Mouse (Mus musculus) forebrain, embryonic 11.5 days (tissue): ENCODE results near the gene Pdzd2. TPM values are rescaled to one million over a fixed set of nuclear protein-coding genes. Genes with fewer than 3 reads are reported as not detected.

Experiments
- ATAC-seq: fragments of 200-750 bp; cut with Nextera tagmentation; replicated peaks from 2 replicates; pipeline ENCODE4 v1.8.0; 2017; ENCODE audit warnings: moderate TSS enrichment; ENCODE audit not compliant: low FRiP score
- DNase-seq: peaks from one replicate; pipeline ENCODE4 v3.0.0-alpha.2; 2017; ENCODE audit warnings: low spot score
- H3K27ac ChIP-seq: fragments of 300-500 bp; sonication (generic); 2 replicates; pipeline ENCODE4 v1.5.1; 2014; ENCODE audit warnings: low read depth, low read length
- H3K27me3 ChIP-seq: fragments of 300-500 bp; sonication (generic); 2 replicates; pipeline ENCODE4 v1.6.1; 2014; ENCODE audit warnings: mild to moderate bottlenecking, low read length, mixed read lengths; ENCODE audit not compliant: control insufficient read depth, insufficient read depth
- H3K36me3 ChIP-seq: fragments of 300-500 bp; sonication (generic); 2 replicates; pipeline ENCODE4 v1.6.1; 2014; ENCODE audit warnings: mild to moderate bottlenecking, low read length, moderate library complexity, mixed read lengths; ENCODE audit not compliant: control insufficient read depth, insufficient read depth
- H3K4me1 ChIP-seq: fragments of 300-500 bp; sonication (generic); replicated peaks from 2 replicates; pipeline ENCODE4 v1.6.1; 2014; ENCODE audit warnings: low read length, mixed read lengths; ENCODE audit not compliant: control insufficient read depth, insufficient read depth
- H3K4me2 ChIP-seq: fragments of 300-500 bp; sonication (generic); 2 replicates; pipeline ENCODE4 v1.6.1; 2014; ENCODE audit warnings: low read depth, mild to moderate bottlenecking, low read length, moderate library complexity, mixed read lengths; ENCODE audit not compliant: severe bottlenecking
- H3K4me3 ChIP-seq: fragments of 300-500 bp; sonication (generic); 2 replicates; pipeline ENCODE4 v1.5.1; 2014; ENCODE audit warnings: low read depth, low read length
- H3K9ac ChIP-seq: fragments of 300-500 bp; sonication (generic); 2 replicates; pipeline ENCODE4 v1.6.1; 2014; ENCODE audit warnings: low read length
- H3K9me3 ChIP-seq: fragments of 300-500 bp; sonication (generic); 2 replicates; pipeline ENCODE4 v1.6.1; 2016; ENCODE audit warnings: low read length, mixed read lengths; ENCODE audit not compliant: control insufficient read depth
- WGBS: fragments of 180-500 bp; shearing (Covaris S2); extraction: QIAGEN DNeasy Blood & Tissue Kit; methylation state at CpG from one replicate; pipeline ENCODE4 v1.1.7; 2014; 5-methylcytosine and 5-hydroxymethylcytosine counted together
- polyA plus RNA-seq: library from polyadenylated mRNA; unstranded; fragments of >200 nt; fragmentation: Nextera tagmentation; extraction: Ambion mirVana; gene quantifications from 2 replicates; pipeline ENCODE4 v1.2.1, GENCODE M21; 2014

Pdzd2 gene
- polyA plus RNA-seq, 1 experiment from 2014 or later: 6.0 TPM

DNA sequence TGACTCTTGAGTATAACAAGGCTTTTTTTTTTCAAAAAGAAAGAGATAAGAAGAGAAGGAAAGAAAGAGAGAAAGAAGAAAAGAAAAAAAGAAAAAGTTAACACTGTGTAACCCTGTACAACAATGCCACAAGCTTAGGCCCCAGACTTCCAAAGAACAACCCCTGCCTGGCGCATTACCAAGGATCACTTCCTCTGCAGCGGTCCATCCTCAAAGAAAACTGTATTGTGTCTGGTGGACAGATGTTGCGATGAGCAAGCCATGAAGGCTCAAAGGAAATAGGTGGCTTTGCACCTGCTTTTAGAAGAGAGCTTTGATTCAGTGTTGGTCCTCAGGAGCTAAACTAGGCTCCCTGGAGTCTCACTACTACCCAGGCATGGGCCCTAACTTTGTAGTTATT lies 89.5 kb downstream of the Pdzd2 start:
- Histone ChIP-seq H3K4me2 (no peak overlapping the region), H3K4me1 (0 out of 2 replicates have a peak, but pooled peaks cover 3% of the 10 kb centered on the region), H3K27me3 (no peaks in the 10 kb centered on the region), H3K4me3 (no peak overlapping the region), H3K36me3 (no peaks in the 10 kb centered on the region), H3K9ac (no peak overlapping the region), H3K9me3 (no peaks in the 10 kb centered on the region), H3K27ac (no peak overlapping the region)
- WGBS: 90% methylated on average over 3 of the region's 3 CpGs
- ATAC-seq: no peak
- no peak for DNase-seq

- 87% methylated on average over 3 of the region's 3 CpGs for WGBS
- DNase-seq (no peak), ATAC-seq (no peak)
- Histone ChIP-seq H3K36me3 (no peaks in the 10 kb centered on the region), H3K4me1 (0 out of 2 replicates have a peak, but pooled peaks cover 3% of the 10 kb centered on the region), H3K9ac (no peak overlapping the region), H3K4me3 (no peak overlapping the region), H3K27me3 (no peaks in the 10 kb centered on the region), H3K4me2 (no peak overlapping the region), H3K27ac (no peak overlapping the region), H3K9me3 (no peaks in the 10 kb centered on the region)
Measured at GRCm38 (mm10) chr15:12649674-12650073, 90.0 kb downstream of the Pdzd2 start.

- Histone ChIP-seq H3K9ac (no peak overlapping the region), H3K4me3 (no peak overlapping the region), H3K9me3 (no peaks in the 10 kb centered on the region), H3K4me1 (0 out of 2 replicates have a peak, but pooled peaks cover 3% of the 10 kb centered on the region), H3K27me3 (no peaks in the 10 kb centered on the region), H3K36me3 (no peaks in the 10 kb centered on the region), H3K27ac (no peak overlapping the region), H3K4me2 (no peak overlapping the region)
- no peak for ATAC-seq
- no peak for DNase-seq
- 84% methylated on average over 2 of the region's 2 CpGs for WGBS
Measured at GRCm38 (mm10) chr15:12649131-12649530, 90.6 kb downstream of the Pdzd2 start.

DNA sequence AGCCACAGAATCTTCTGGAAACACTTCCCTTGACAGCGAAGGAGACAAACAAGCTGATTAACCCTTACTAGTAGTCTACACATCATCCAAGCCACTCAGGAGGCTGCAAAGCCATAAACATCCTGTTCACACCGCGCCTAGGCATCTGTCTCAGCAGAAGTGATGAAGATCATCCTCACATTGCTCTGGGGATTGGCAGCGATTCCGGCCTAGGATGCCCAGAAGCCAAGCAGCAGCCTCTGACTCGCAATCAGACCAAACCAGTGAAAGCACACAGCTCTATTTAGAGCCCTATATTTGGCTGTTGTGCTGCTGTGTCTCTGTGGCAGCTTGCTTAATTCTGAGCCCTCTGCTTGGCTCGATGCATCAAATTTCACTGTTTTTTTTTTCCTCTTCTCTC lies 99.0 kb downstream of the Pdzd2 start:
- Histone ChIP-seq H3K4me1 (no peaks in the 10 kb centered on the region), H3K9me3 (no peaks in the 10 kb centered on the region), H3K36me3 (no peaks in the 10 kb centered on the region), H3K9ac (no peak overlapping the region), H3K4me3 (no peak overlapping the region), H3K4me2 (no peak overlapping the region), H3K27ac (no peak overlapping the region), H3K27me3 (no peaks in the 10 kb centered on the region)
- WGBS: 91% methylated on average over 7 of the region's 7 CpGs
- no peak for DNase-seq
- no peak for ATAC-seq

DNA sequence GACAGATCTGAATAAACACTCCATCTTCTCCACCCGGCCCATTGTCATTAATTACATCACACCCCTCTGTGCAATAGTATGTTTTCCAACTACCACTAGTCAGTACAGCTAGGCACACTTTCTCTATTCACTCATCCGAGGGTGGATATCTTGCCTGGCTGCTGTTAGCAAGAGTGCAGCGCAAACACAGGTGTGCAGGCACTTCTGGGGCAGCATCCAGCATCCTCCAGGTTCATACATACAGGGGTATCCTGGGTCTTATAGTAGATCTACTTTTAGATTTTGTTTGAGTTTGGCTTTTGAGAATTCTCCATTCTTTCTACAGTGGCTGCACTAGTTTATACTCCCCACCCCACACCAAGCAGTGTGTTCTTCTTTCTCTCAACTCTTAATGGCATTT lies 99.9 kb downstream of the Pdzd2 start:
- Histone ChIP-seq H3K9ac (no peak overlapping the region), H3K36me3 (no peaks in the 10 kb centered on the region), H3K27ac (no peak overlapping the region), H3K4me2 (no peak overlapping the region), H3K27me3 (no peaks in the 10 kb centered on the region), H3K9me3 (no peaks in the 10 kb centered on the region), H3K4me3 (no peak overlapping the region), H3K4me1 (no peaks in the 10 kb centered on the region)
- no peak for ATAC-seq
- no peak for DNase-seq
- WGBS: 94% methylated on average over 3 of the region's 3 CpGs

DNA sequence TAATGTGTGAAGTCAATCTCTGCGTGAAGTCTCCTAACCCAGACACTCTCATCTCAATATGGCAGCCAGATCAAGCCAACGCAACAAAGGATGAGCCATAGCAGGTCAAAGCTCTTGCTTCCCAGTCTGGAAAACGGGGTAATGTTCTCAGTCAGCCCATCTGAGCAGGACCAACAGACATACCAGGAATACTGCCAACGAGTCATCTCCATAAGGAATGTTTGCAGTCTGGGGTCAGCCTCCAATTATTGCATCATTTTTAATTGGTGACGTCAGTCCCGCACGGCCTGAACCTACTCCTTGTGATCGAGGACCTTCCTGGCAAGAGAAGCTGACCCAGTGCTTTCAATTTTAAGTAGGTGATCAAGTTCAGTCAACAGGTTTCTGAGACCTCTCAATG lies 100.5 kb downstream of the Pdzd2 start:
- no peak overlapping the region for H3K4me2 ChIP-seq
- no peak overlapping the region for H3K4me3 ChIP-seq
- H3K27ac ChIP-seq: no peak overlapping the region
- DNase-seq (no peak), ATAC-seq (no peak)
- H3K27me3 ChIP-seq: no peaks in the 10 kb centered on the region
- no peaks in the 10 kb centered on the region for H3K4me1 ChIP-seq
- 91% methylated on average over 8 of the region's 8 CpGs for WGBS
- no peaks in the 10 kb centered on the region for H3K36me3 ChIP-seq
- H3K9ac ChIP-seq: no peak overlapping the region
- H3K9me3 ChIP-seq: no peaks in the 10 kb centered on the region

- no peak for ATAC-seq
- Histone ChIP-seq H3K27ac (no peak overlapping the region), H3K4me1 (no peaks in the 10 kb centered on the region), H3K4me2 (no peak overlapping the region), H3K9ac (no peak overlapping the region), H3K36me3 (no peaks in the 10 kb centered on the region), H3K9me3 (no peaks in the 10 kb centered on the region), H3K4me3 (no peak overlapping the region), H3K27me3 (no peaks in the 10 kb centered on the region)
- no peak for DNase-seq
- 93% methylated on average over 14 of the region's 14 CpGs for WGBS
Measured at GRCm38 (mm10) chr15:12638370-12639030, 101.2 kb downstream of the Pdzd2 start.

GRCm38 (mm10) chr15:12637511-12637910 lies 102.2 kb downstream of the Pdzd2 start:
- no peaks in the 10 kb centered on the region for H3K9me3 ChIP-seq
- H3K27ac ChIP-seq: no peak overlapping the region
- H3K4me2 ChIP-seq: no peak overlapping the region
- no peak for DNase-seq
- no peaks in the 10 kb centered on the region for H3K27me3 ChIP-seq
- H3K36me3 ChIP-seq: no peaks in the 10 kb centered on the region
- no peak overlapping the region for H3K4me3 ChIP-seq
- 96% methylated on average over 8 of the region's 8 CpGs for WGBS
- no peak for ATAC-seq
- H3K9ac ChIP-seq: no peak overlapping the region
- H3K4me1 ChIP-seq: no peaks in the 10 kb centered on the region

DNA sequence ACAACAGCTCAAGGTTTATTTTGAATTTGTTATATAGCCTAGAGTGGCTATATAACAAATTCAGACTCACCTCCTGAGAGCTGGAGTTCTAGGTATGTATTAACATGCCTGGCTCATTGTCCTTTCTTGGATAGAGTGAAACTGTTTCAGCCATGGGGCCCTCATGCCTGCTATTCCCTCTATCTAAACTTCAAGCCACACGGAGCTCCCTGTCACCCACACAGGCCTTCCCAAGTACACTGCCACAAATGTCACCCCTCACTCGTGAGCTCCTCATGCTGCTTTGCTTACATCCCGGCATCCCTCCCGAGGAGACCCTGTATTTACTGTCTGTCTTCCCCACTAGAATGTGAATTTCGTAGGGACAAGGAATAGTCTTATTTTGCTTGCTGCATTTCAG lies 103.3 kb downstream of the Pdzd2 start:
- no peak overlapping the region for H3K27ac ChIP-seq
- no peak overlapping the region for H3K4me3 ChIP-seq
- H3K9ac ChIP-seq: no peak overlapping the region
- H3K4me2 ChIP-seq: no peak overlapping the region
- no peaks in the 10 kb centered on the region for H3K4me1 ChIP-seq
- ATAC-seq: no peak
- no peaks in the 10 kb centered on the region for H3K36me3 ChIP-seq
- H3K27me3 ChIP-seq: no peaks in the 10 kb centered on the region
- no peak for DNase-seq
- WGBS: 94% methylated on average over 5 of the region's 5 CpGs
- H3K9me3 ChIP-seq: no peaks in the 10 kb centered on the region
